Mouse (Mus musculus) heart, embryonic 14.5 days (tissue): ENCODE measurements around the gene Defb22. TPM values are rescaled to one million over a fixed set of nuclear protein-coding genes. Genes with fewer than 3 reads are reported as not detected.

Experiments used
- ATAC-seq: fragments of 200-750 bp; cut with Nextera tagmentation; 2 replicates; pipeline ENCODE4 v1.8.0; 2017; ENCODE audit warnings: low read depth, moderate TSS enrichment; ENCODE audit not compliant: insufficient number of reproducible peaks, insufficient read depth, low FRiP score
- H3K27ac ChIP-seq, 2 experiments: fragments of 200-500 bp in 1 of 2; fragments of 300-500 bp in 1 of 2; sonication (generic) in 1 of 2; replicated peaks in 1 of 2; 2 replicates each; pipeline ENCODE4 v1.5.1; 2012 to 2014; ENCODE audit warnings: low read depth in 2 of 2, low read length in 2 of 2, control low read depth in 1 of 2, mild to moderate bottlenecking in 1 of 2, mixed read lengths in 1 of 2; ENCODE audit not compliant: control insufficient read depth in 1 of 2, insufficient read depth in 1 of 2
- H3K27me3 ChIP-seq: fragments of 300-500 bp; sonication (generic); 2 replicates; pipeline ENCODE4 v1.6.1; 2014; ENCODE audit warnings: mild to moderate bottlenecking, low read length, control low read depth; ENCODE audit not compliant: control insufficient read depth, insufficient read depth
- H3K36me3 ChIP-seq: fragments of 300-500 bp; sonication (generic); 2 replicates; pipeline ENCODE4 v1.6.1; 2014; ENCODE audit warnings: mild to moderate bottlenecking, control low read depth, low read length, mixed read lengths; ENCODE audit not compliant: control insufficient read depth, insufficient read depth
- H3K4me1 ChIP-seq, 2 experiments: fragments of 200-500 bp in 1 of 2; fragments of 300-500 bp in 1 of 2; sonication (generic) in 1 of 2; 2 replicates each; pipeline ENCODE4 v1.6.1; 2012 to 2014; ENCODE audit warnings: low read length in 2 of 2, control low read depth in 1 of 2, mixed read lengths in 1 of 2; ENCODE audit not compliant: control insufficient read depth in 2 of 2, insufficient read depth in 2 of 2
- H3K4me2 ChIP-seq: fragments of 300-500 bp; sonication (generic); 2 replicates; pipeline ENCODE4 v1.6.1; 2014; ENCODE audit warnings: mild to moderate bottlenecking, low read length
- H3K4me3 ChIP-seq, 2 experiments: fragments of 200-500 bp in 1 of 2; fragments of 300-500 bp in 1 of 2; sonication (generic) in 1 of 2; 2 replicates each; pipeline ENCODE4 v1.5.1; 2012 to 2014; ENCODE audit warnings: low read length in 2 of 2, mild to moderate bottlenecking in 2 of 2, control low read depth in 1 of 2, low read depth in 1 of 2, moderate library complexity in 1 of 2; ENCODE audit not compliant: control insufficient read depth in 1 of 2, insufficient read depth in 1 of 2
- H3K9ac ChIP-seq: fragments of 300-500 bp; sonication (generic); 2 replicates; pipeline ENCODE4 v1.6.1; 2014; ENCODE audit warnings: mild to moderate bottlenecking, low read length
- H3K9me3 ChIP-seq: fragments of 300-500 bp; sonication (generic); 2 replicates; pipeline ENCODE4 v1.6.1; 2016; ENCODE audit warnings: low read length, control low read depth; ENCODE audit not compliant: control insufficient read depth
- WGBS: fragments of 180-500 bp; shearing (Covaris S2); extraction: QIAGEN DNeasy Blood & Tissue Kit; methylation state at CpG from one replicate; pipeline ENCODE4 v1.1.7; 2014; 5-methylcytosine and 5-hydroxymethylcytosine counted together
- polyA plus RNA-seq: library from polyadenylated mRNA; unstranded; fragments of >200 nt; fragmentation: Nextera tagmentation; extraction: Ambion mirVana; gene quantifications from 2 replicates; pipeline ENCODE4 v1.2.1, GENCODE M21; 2014

Defb22 gene
- not detected in 2 replicates for polyA plus RNA-seq

DNA sequence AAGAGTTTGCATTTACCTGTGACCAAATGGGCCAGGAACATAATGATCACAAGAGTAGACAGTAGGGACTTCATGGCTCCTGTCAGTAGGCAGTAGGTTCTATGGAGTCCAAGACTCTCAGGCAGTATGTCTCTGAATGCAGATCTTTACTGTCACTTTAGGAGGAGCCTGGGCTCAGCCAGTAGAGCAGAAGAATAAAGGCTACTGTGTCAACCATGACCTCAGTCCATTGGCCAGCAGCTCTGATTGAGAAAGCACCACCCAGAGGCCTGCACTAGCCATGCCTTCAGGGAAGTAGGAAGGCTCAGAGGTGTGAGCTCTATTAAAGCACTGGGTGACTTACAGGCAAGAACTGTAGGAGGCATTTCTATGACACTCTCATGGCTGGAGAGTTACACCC is at the start of gene Defb22:
Gene Defb22, minus strand, starts transcription at position 101 of the 400 bp plus-strand sequence.
- H3K27ac ChIP-seq: no peak within 1 kb of the TSS
- no peak within 1 kb of the TSS for H3K9ac ChIP-seq
- no peak within 1 kb of the TSS for H3K4me2 ChIP-seq
- H3K27me3 ChIP-seq: no peaks in the 10 kb centered on the region
- no peaks in the 10 kb centered on the region for H3K9me3 ChIP-seq
- no peaks in the 10 kb centered on the region; a peak in 1 of 4 replicates for H3K4me1 ChIP-seq
- H3K4me3 ChIP-seq: no peak within 1 kb of the TSS
- no peaks in the 10 kb centered on the region for H3K36me3 ChIP-seq
- no peak for ATAC-seq

DNA sequence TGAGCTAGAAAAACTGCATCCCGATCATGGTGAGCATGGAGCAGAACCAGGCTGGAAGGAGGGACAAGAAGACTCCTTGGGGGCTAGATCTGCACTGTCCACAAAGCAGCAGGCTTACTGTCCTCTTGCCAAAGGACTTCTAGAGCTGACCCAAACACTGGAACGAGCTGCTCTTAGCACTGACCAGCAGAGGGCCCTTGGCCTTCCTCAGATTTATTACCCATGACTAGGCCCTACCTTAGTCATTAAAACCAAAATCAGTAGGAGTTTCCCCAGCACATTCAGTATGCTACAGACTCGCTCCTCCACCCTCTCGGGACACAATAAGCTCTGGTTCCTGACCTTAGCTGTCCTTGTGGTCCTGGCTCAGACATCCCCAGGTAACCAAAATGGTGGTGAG is 28.0 kb upstream of the Defb22 start, which contains the start of gene Defb28:
Gene Defb28, plus strand, starts transcription at position 275 of the 400 bp plus-strand sequence.
- Histone ChIP-seq H3K4me3 (no peak within 1 kb of the TSS), H3K9me3 (no peaks in the 10 kb centered on the region), H3K36me3 (no peaks in the 10 kb centered on the region), H3K27me3 (no peaks in the 10 kb centered on the region), H3K4me1 (no peaks in the 10 kb centered on the region), H3K4me2 (no peak within 1 kb of the TSS), H3K9ac (no peak within 1 kb of the TSS), H3K27ac (no peak within 1 kb of the TSS)
- ATAC-seq: no peak
- WGBS: 68% methylated on average over 4 of the region's 4 CpGs

DNA sequence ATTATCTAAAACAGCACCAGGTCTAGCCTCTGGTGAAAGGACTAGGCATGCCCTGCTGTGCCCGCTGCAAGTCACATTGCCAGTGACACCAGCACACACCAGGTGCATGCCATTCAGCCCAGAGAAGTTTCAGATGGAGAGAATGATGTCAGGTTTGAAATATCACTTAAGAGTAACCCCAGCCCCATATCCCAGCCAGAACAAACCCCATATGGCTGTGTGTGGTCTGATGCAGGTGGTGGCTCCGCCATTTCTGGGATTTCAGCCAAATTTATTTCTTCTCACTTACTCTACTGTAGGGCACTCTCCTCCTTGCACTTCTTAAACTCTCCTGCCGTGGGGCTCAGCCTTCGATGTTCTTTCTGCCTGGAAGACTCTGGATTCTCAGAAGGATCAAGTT is 26.1 kb upstream of the Defb22 start:
- H3K27me3 ChIP-seq: no peaks in the 10 kb centered on the region
- no peak overlapping the region for H3K4me3 ChIP-seq
- ATAC-seq: no peak
- H3K4me2 ChIP-seq: no peak overlapping the region
- 74% methylated on average over 4 of the region's 4 CpGs for WGBS
- no peaks in the 10 kb centered on the region for H3K36me3 ChIP-seq
- H3K27ac ChIP-seq: no peak overlapping the region
- H3K9me3 ChIP-seq: no peaks in the 10 kb centered on the region
- no peak overlapping the region for H3K9ac ChIP-seq
- H3K4me1 ChIP-seq: no peaks in the 10 kb centered on the region

DNA sequence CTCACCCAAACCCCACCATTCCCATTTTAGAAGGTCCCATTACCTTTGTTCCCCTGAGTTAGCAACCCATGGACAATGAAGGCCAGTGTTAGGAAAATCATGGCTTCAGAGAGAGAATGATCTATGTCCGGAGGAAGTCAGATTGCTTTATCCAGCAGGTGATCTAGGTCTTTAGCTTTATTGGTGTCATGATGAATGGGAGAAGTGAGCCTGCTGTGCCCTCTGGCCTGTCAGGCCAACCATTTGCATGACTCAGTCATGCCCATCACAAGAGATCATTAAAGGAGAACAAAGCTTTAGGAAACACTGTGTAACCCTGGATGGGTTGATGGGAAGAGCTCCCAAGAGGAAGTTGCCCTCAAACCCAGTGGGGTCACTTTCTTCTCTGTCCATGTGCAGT is 21.7 kb upstream of the Defb22 start, which contains the start of gene Defb26:
Gene Defb26, minus strand, starts transcription at position 101 of the 400 bp plus-strand sequence.
- H3K4me2 ChIP-seq: no peak within 1 kb of the TSS
- no peak for ATAC-seq
- no peaks in the 10 kb centered on the region for H3K9me3 ChIP-seq
- no peaks in the 10 kb centered on the region for H3K36me3 ChIP-seq
- no peaks in the 10 kb centered on the region for H3K4me1 ChIP-seq
- H3K9ac ChIP-seq: no peak within 1 kb of the TSS
- WGBS: 84% methylated on average over 1 of the region's 1 CpGs
- no peak within 1 kb of the TSS for H3K4me3 ChIP-seq
- H3K27me3 ChIP-seq: no peaks in the 10 kb centered on the region
- no peak within 1 kb of the TSS for H3K27ac ChIP-seq

DNA sequence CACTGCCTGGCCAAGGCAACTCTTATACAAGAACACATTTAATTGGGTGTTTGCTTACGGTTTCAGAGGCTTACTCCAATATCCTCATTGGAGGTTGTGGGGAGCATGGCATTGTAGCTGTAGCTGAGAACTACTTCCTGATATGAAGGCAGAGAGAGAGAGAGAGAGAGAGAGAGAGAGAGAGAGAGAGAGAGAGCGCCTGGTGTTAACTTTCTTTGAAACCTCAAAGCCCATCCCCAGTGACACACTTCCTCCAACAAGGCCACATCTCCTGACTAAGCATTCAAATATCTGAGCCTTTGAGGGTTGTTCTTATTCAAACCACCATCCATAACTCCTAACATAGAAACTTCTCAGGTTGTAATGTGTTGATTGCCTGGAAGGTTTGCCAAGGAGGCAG is 14.0 kb upstream of the Defb22 start:
- no peaks in the 10 kb centered on the region for H3K36me3 ChIP-seq
- no peak overlapping the region for H3K4me2 ChIP-seq
- H3K9me3 ChIP-seq: no peaks in the 10 kb centered on the region
- H3K27me3 ChIP-seq: no peaks in the 10 kb centered on the region
- WGBS: 77% methylated on average over 2 of the region's 2 CpGs
- ATAC-seq: no peak
- no peak overlapping the region for H3K9ac ChIP-seq
- no peak overlapping the region for H3K4me3 ChIP-seq
- H3K4me1 ChIP-seq: peaks cover 3% of the 10 kb centered on the region in 2 experiments; a peak in 2 of 4 replicates
- H3K27ac ChIP-seq: no peak overlapping the region

DNA sequence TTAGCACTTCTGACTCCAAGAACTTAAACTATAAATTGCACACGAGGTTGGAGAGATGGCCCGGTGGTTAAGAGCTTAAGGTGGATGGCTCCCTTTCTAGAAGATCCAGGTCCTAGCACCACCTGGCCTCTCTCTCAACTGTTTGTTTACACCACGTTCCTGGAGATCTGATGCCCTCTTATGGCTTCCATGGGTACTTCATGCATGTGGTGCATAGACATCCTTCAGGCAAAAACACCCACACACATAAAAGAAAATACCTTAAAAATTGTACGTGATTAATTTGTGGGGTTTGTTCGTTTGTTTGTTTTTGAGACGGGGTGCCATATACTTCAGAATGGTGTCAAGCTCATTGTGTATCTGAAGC is 10.9 kb upstream of the Defb22 start:
- H3K27ac ChIP-seq: no peak overlapping the region
- no peaks in the 10 kb centered on the region for H3K27me3 ChIP-seq
- no peak overlapping the region for H3K4me3 ChIP-seq
- no peak overlapping the region for H3K9ac ChIP-seq
- no peaks in the 10 kb centered on the region for H3K9me3 ChIP-seq
- 76% methylated on average over 6 of the region's 6 CpGs for WGBS
- no peak overlapping the region for H3K4me2 ChIP-seq
- no peaks in the 10 kb centered on the region for H3K36me3 ChIP-seq
- ATAC-seq: no peak
- peaks cover 3% of the 10 kb centered on the region in 2 experiments; a peak in 2 of 4 replicates for H3K4me1 ChIP-seq

DNA sequence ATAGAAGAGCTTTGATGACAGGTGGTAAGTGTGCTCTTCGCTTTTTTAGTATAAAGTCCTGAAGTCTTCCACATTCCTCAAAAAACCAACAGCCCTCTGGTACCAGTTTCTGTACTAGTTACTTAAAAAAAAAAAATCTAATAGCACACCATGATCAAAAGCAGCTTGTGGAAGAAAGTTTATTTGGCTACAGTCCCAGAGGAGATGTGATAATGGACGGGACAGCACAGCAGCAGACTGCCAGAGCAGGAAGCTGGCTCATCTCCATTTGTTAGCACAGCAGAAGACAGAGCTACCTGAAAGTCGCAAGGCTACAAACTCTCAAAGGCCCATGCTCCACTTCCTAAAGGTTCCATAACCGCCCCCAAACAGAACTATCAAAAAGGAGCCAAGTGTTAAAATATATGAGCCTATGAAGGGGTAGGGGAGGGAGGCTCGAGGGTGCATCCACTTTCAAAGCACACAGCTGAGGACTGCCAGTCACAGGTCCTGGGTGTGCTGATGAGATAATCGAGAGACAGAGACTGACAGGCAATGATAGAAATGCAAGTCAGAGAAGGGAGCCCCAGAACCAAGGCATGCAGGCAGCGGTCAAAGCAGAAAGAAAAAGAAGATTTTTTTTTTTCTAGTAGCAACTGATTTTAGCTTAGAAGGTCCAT is 10.4 kb upstream of the Defb22 start:
- 36% methylated on average over 7 of the region's 7 CpGs for WGBS
- Histone ChIP-seq H3K27me3 (no peaks in the 10 kb centered on the region), H3K9ac (no peak overlapping the region), H3K27ac (no peak overlapping the region), H3K36me3 (no peaks in the 10 kb centered on the region), H3K4me3 (no peak overlapping the region), H3K9me3 (no peaks in the 10 kb centered on the region), H3K4me1 (peaks cover 3% of the 10 kb centered on the region in 2 experiments; a peak in 2 of 4 replicates), H3K4me2 (no peak overlapping the region)
- no peak for ATAC-seq

DNA sequence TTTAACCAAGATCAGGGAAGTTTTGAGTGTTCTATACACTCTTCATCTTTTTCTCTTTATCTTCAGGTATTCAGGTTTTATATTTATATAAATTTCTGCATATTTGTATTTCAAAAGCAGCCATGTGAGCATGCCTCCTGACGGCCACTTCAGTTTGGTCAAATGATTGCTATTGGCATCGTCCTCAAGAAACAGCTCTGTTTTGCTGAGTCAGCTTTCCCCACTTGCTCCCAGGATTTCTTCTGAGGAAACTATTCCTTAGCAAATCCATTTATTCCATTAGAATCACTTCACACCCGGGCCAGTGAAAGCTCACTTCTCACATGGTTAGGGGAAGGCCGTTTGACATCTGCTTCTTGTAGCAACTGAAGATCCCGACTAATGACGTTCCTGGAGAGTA is 8.1 kb upstream of the Defb22 start:
- Histone ChIP-seq H3K36me3 (no peaks in the 10 kb centered on the region), H3K27ac (no peak overlapping the region), H3K4me3 (no peak overlapping the region), H3K4me1 (peaks cover 3% of the 10 kb centered on the region in 2 experiments; a peak in 2 of 4 replicates), H3K4me2 (no peak overlapping the region), H3K9ac (no peak overlapping the region), H3K27me3 (no peaks in the 10 kb centered on the region), H3K9me3 (no peaks in the 10 kb centered on the region)
- no peak for ATAC-seq
- 71% methylated on average over 6 of the region's 6 CpGs for WGBS
